Comparison of ENCODE assay signal across 8 mouse cellular contexts in genomic region chr9:99568023-99568346, GRCm38 (mm10). TPM values are rescaled to one million over a fixed set of nuclear protein-coding genes. Genes with fewer than 3 reads are reported as not detected.
DNase-seq lines count a peak whose midpoint lies in the region; ATAC-seq and TF ChIP-seq lines count a peak whose summit lies in the region.

No protein-coding gene starts in this region.

- peaks cover 7% of the 10 kb centered on the region; the same call in 1 of the 2 replicates for H3K4me1 ChIP-seq in lung, postnatal 0 days (ENCODE audit: insufficient read depth, low read depth, low read length)
- peaks cover 19% of the 10 kb centered on the region for H3K4me1 ChIP-seq in hindbrain, embryonic 14.5 days (replicated peaks; ENCODE audit: control insufficient read depth, insufficient read depth, low read length)
- H3K4me1 ChIP-seq in midbrain, embryonic 13.5 days (replicated peaks) = peaks cover 35% of the 10 kb centered on the region

- 1% methylated on average over 15 of the region's 15 CpGs for WGBS in lung, postnatal 0 days
- WGBS in hindbrain, embryonic 14.5 days = 1% methylated on average over 14 of the region's 15 CpGs
- WGBS in midbrain, embryonic 13.5 days = 2% methylated on average over 15 of the region's 15 CpGs

- no peaks in the 10 kb centered on the region for H3K9me3 ChIP-seq in lung, postnatal 0 days (ENCODE audit: low read length)
- no peaks in the 10 kb centered on the region for H3K9me3 ChIP-seq in hindbrain, embryonic 14.5 days (ENCODE audit: control insufficient read depth, low read length)
- H3K9me3 ChIP-seq in midbrain, embryonic 13.5 days = no peaks in the 10 kb centered on the region

- TF ChIP-seq CTCF in lung, postnatal 0 days (IDR thresholded peaks at IDR 0.05) = peak; percentile 33

- H3K27me3 ChIP-seq in lung, postnatal 0 days (replicated peaks; ENCODE audit: insufficient read depth, low read length) = no peaks in the 10 kb centered on the region
- H3K27me3 ChIP-seq in hindbrain, embryonic 14.5 days (ENCODE audit: control insufficient read depth, insufficient read depth, low read length) = no peaks in the 10 kb centered on the region
- peaks cover 10% of the 10 kb centered on the region for H3K27me3 ChIP-seq in midbrain, embryonic 13.5 days

- TF ChIP-seq EP300 in lung, postnatal 0 days (IDR thresholded peaks at IDR 0.05) = no peak

- peak overlapping the region; percentile 87 for H3K4me2 ChIP-seq in lung, postnatal 0 days (replicated peaks; ENCODE audit: low read depth, low read length)
- H3K4me2 ChIP-seq in hindbrain, embryonic 14.5 days (replicated peaks) = peak overlapping the region; percentile 89
- peak overlapping the region; percentile 93 for H3K4me2 ChIP-seq in midbrain, embryonic 13.5 days (replicated peaks)

- ATAC-seq in lung, postnatal 0 days = no peak
- ATAC-seq in hindbrain, embryonic 14.5 days (ENCODE audit: low FRiP score) = peak; percentile 57; the same call in 1 of the 2 replicates
- ATAC-seq in midbrain, embryonic 13.5 days = peak; percentile 83

- H3K9ac ChIP-seq in lung, postnatal 0 days (replicated peaks; ENCODE audit: low read depth) = peak overlapping the region; percentile 89
- peak overlapping the region; percentile 90 for H3K9ac ChIP-seq in hindbrain, embryonic 14.5 days
- H3K9ac ChIP-seq in midbrain, embryonic 13.5 days (replicated peaks) = peak overlapping the region; percentile 94

- peak overlapping the region; percentile 90 for H3K4me3 ChIP-seq in lung, postnatal 0 days (ENCODE audit: low read depth, low read length)
- H3K4me3 ChIP-seq in hindbrain, embryonic 14.5 days (replicated peaks; ENCODE audit: low read length) = peak overlapping the region; percentile 99
- peak overlapping the region; percentile 96 for H3K4me3 ChIP-seq in midbrain, embryonic 13.5 days (replicated peaks)

- DNase-seq in cerebellum, adult 11-12 months = peak; percentile 44
- no peak for DNase-seq in cerebellum, adult 9-11 months
- DNase-seq in lung, postnatal 0 days (ENCODE audit: low spot score) = no peak
- DNase-seq in lung, postnatal 4 days = no peak
- DNase-seq in hindbrain, embryonic 14.5 days (ENCODE audit: low spot score) = no peak
- no peak for DNase-seq in T-cell, adult 2 months (ENCODE audit: low spot score)
- DNase-seq in spleen, postnatal 14 days (ENCODE audit: low spot score in 2 of 2) = no peak

- no peaks in the 10 kb centered on the region for H3K36me3 ChIP-seq in lung, postnatal 0 days (ENCODE audit: insufficient read depth, low read length)
- no peaks in the 10 kb centered on the region for H3K36me3 ChIP-seq in hindbrain, embryonic 14.5 days (replicated peaks; ENCODE audit: control insufficient read depth, insufficient read depth)
- no peaks in the 10 kb centered on the region for H3K36me3 ChIP-seq in midbrain, embryonic 13.5 days

- peak overlapping the region; percentile 99 for H3K27ac ChIP-seq in lung, postnatal 0 days (ENCODE audit: low read length)
- H3K27ac ChIP-seq in hindbrain, embryonic 14.5 days = peak overlapping the region; percentile 97
- H3K27ac ChIP-seq in midbrain, embryonic 13.5 days = peak overlapping the region; percentile 96

RNA-seq across cellular contexts. Expression of gene Armc8, which starts 0.7 kb away (rescaled TPM):
- 13.7 and 15.8 TPM in 2 replicates for polyA plus RNA-seq in lung, postnatal 0 days (2015; fragmentation: Nextera tagmentation; extraction: Ambion mirVana)
- polyA plus RNA-seq in hindbrain, embryonic 14.5 days (2014; fragmentation: Nextera tagmentation; extraction: Ambion mirVana) = 78.3 and 83.0 TPM in 2 replicates
- polyA plus RNA-seq in midbrain, embryonic 13.5 days (2015; fragmentation: Nextera tagmentation; extraction: Ambion mirVana) = 61.8 and 68.2 TPM in 2 replicates

RNA-seq across cellular contexts. Expression of gene Dbr1, which starts 7.6 kb away (rescaled TPM):
- 14.1 and 15.8 TPM in 2 replicates for polyA plus RNA-seq in lung, postnatal 0 days (2015; fragmentation: Nextera tagmentation; extraction: Ambion mirVana)
- 22.1 and 23.7 TPM in 2 replicates for polyA plus RNA-seq in hindbrain, embryonic 14.5 days (2014; fragmentation: Nextera tagmentation; extraction: Ambion mirVana)
- polyA plus RNA-seq in midbrain, embryonic 13.5 days (2015; fragmentation: Nextera tagmentation; extraction: Ambion mirVana) = 29.1 and 32.1 TPM in 2 replicates

RNA-seq across cellular contexts. Expression of gene A4gnt, which starts 44.3 kb away (rescaled TPM):
- not detected in 2 replicates for polyA plus RNA-seq in lung, postnatal 0 days (2015; fragmentation: Nextera tagmentation; extraction: Ambion mirVana)
- not detected in 2 replicates for polyA plus RNA-seq in hindbrain, embryonic 14.5 days (2014; fragmentation: Nextera tagmentation; extraction: Ambion mirVana)
- not detected in 2 replicates for polyA plus RNA-seq in midbrain, embryonic 13.5 days (2015; fragmentation: Nextera tagmentation; extraction: Ambion mirVana)
